Mouse (Mus musculus) limb, embryonic 12.5 days (tissue): Measurements from ENCODE around the gene Kcnc1. TPM values are rescaled to one million over a fixed set of nuclear protein-coding genes. Genes with fewer than 3 reads are reported as not detected.

Experiments
- ATAC-seq: fragments of 200-750 bp; cut with Nextera tagmentation; 2 replicates; pipeline ENCODE4 v1.8.0; 2017; ENCODE audit warnings: low read depth, moderate TSS enrichment; ENCODE audit not compliant: insufficient number of reproducible peaks, insufficient read depth, low FRiP score, low TSS enrichment
- H3K27ac ChIP-seq: fragments of 300-500 bp; sonication (generic); 2 replicates; pipeline ENCODE4 v1.5.1; 2016; ENCODE audit warnings: mild to moderate bottlenecking, moderate library complexity
- H3K27me3 ChIP-seq: fragments of 300-500 bp; sonication (generic); 2 replicates; pipeline ENCODE4 v1.6.1; 2016; ENCODE audit warnings: mild to moderate bottlenecking, moderate library complexity
- H3K36me3 ChIP-seq: fragments of 300-500 bp; sonication (generic); 2 replicates; pipeline ENCODE4 v1.6.1; 2016; ENCODE audit warnings: mild to moderate bottlenecking, moderate library complexity
- H3K4me1 ChIP-seq: fragments of 300-500 bp; sonication (generic); replicated peaks from 2 replicates; pipeline ENCODE4 v1.6.1; 2016
- H3K4me2 ChIP-seq: fragments of 300-500 bp; sonication (generic); 2 replicates; pipeline ENCODE4 v1.6.1; 2016; ENCODE audit warnings: mild to moderate bottlenecking, moderate library complexity
- H3K4me3 ChIP-seq: fragments of 300-500 bp; sonication (generic); replicated peaks from 2 replicates; pipeline ENCODE4 v1.5.1; 2016; ENCODE audit warnings: mild to moderate bottlenecking
- H3K9ac ChIP-seq: fragments of 300-500 bp; sonication (generic); replicated peaks from 2 replicates; pipeline ENCODE4 v1.6.1; 2016; ENCODE audit warnings: mild to moderate bottlenecking, moderate library complexity
- H3K9me3 ChIP-seq: fragments of 300-500 bp; sonication (generic); 2 replicates; pipeline ENCODE4 v1.6.1; 2016; ENCODE audit warnings: mild to moderate bottlenecking, moderate library complexity
- WGBS: fragments of 180-500 bp; shearing (Covaris S2); methylation state at CpG from one replicate; pipeline ENCODE4 v1.1.7; 2016; 5-methylcytosine and 5-hydroxymethylcytosine counted together
- polyA plus RNA-seq: library from polyadenylated mRNA; unstranded; fragments of >200 nt; fragmentation: Nextera tagmentation; extraction: Ambion mirVana; gene quantifications from 2 replicates; pipeline ENCODE4 v1.2.1, GENCODE M21; 2016

Gene Kcnc1
- polyA plus RNA-seq, 1 experiment from 2014 or later, result 0.14 TPM

- H3K4me3 ChIP-seq, result no peak overlapping the region
- H3K9me3 ChIP-seq, result peaks cover 8% of the 10 kb centered on the region
- H3K4me2 ChIP-seq, result no peak overlapping the region
- H3K9ac ChIP-seq, result no peak overlapping the region
- peaks cover 4% of the 10 kb centered on the region; the same call in 1 of the 2 replicates for H3K4me1 ChIP-seq
- no peaks in the 10 kb centered on the region for H3K36me3 ChIP-seq
- whole genome bisulfite sequencing, result 28% methylated on average over 10 of the region's 10 CpGs
- no peak for ATAC-seq
- 0 out of 2 replicates have a peak, but pooled peaks cover 2% of the 10 kb centered on the region for H3K27me3 ChIP-seq
- H3K27ac ChIP-seq, result no peak overlapping the region
Measured at GRCm38 (mm10) chr7:46453930-46454679, 57.8 kb downstream of the Kcnc1 start.

GRCm38 (mm10) chr7:46457889-46458288 is 61.6 kb downstream of the Kcnc1 start:
- peaks cover 4% of the 10 kb centered on the region; the same call in 1 of the 2 replicates for H3K4me1 ChIP-seq
- ATAC-seq, result no peak
- 80% methylated on average over 3 of the region's 3 CpGs for WGBS
- no peak overlapping the region for H3K4me3 ChIP-seq
- H3K27ac ChIP-seq, result no peak overlapping the region
- H3K9me3 ChIP-seq, result peaks cover 8% of the 10 kb centered on the region
- no peak overlapping the region for H3K9ac ChIP-seq
- H3K36me3 ChIP-seq, result no peaks in the 10 kb centered on the region
- no peak overlapping the region for H3K4me2 ChIP-seq
- H3K27me3 ChIP-seq, result 0 out of 2 replicates have a peak, but pooled peaks cover 2% of the 10 kb centered on the region

GRCm38 (mm10) chr7:46459200-46459599 is 62.9 kb downstream of the Kcnc1 start:
- no peaks in the 10 kb centered on the region; the same call in 1 of the 2 replicates for H3K4me1 ChIP-seq

GRCm38 (mm10) chr7:46459605-46460245 is 63.4 kb downstream of the Kcnc1 start:
- no peaks in the 10 kb centered on the region for H3K27me3 ChIP-seq
- WGBS, result 80% methylated on average over 9 of the region's 9 CpGs
- peaks cover 8% of the 10 kb centered on the region for H3K9me3 ChIP-seq
- H3K27ac ChIP-seq, result no peak overlapping the region
- no peaks in the 10 kb centered on the region for H3K36me3 ChIP-seq
- H3K9ac ChIP-seq, result no peak overlapping the region
- no peaks in the 10 kb centered on the region for H3K4me1 ChIP-seq
- H3K4me2 ChIP-seq, result no peak overlapping the region
- no peak for ATAC-seq
- H3K4me3 ChIP-seq, result no peak overlapping the region

More at GRCm38 (mm10) chr7:46459200-46459599, 62.9 kb downstream of the Kcnc1 start:
- no peak overlapping the region for H3K9ac ChIP-seq
- H3K4me2 ChIP-seq, result no peak overlapping the region
- WGBS, result 89% methylated on average over 2 of the region's 2 CpGs
- no peak overlapping the region for H3K27ac ChIP-seq
- no peak for ATAC-seq
- H3K36me3 ChIP-seq, result no peaks in the 10 kb centered on the region
- H3K4me3 ChIP-seq, result no peak overlapping the region
- 0 out of 2 replicates have a peak, but pooled peaks cover 2% of the 10 kb centered on the region for H3K27me3 ChIP-seq
- peaks cover 8% of the 10 kb centered on the region for H3K9me3 ChIP-seq

GRCm38 (mm10) chr7:46462287-46462686 is 66.0 kb downstream of the Kcnc1 start:
- H3K4me1 ChIP-seq, result no peaks in the 10 kb centered on the region
- no peak for ATAC-seq
- no peak overlapping the region for H3K9ac ChIP-seq

DNA sequence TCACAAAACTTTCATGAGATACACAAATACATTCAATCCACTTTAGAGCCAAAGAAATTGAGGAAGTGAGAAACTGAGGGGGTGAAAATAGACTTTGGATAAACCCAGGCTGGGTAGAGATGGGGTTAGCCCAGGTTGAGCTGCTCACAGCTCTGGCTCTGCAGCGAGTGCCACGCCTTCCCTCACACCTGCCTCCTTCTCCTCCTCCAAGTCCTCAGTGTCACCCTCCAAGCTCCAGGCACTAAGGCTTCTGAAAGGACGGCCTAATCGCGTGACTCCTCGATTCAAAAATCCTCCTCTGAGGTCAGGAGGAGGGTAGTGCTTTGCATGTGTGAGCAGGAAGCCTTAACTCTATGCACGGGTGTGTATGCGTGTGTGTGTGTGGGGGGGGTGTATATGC is 66.8 kb downstream of the Kcnc1 start:
- 72% methylated on average over 8 of the region's 8 CpGs for WGBS
- ATAC-seq, result no peak
- Histone ChIP-seq H3K27ac (no peak overlapping the region), H3K36me3 (no peaks in the 10 kb centered on the region), H3K27me3 (no peaks in the 10 kb centered on the region), H3K4me2 (no peak overlapping the region), H3K9ac (no peak overlapping the region), H3K4me3 (no peak overlapping the region), H3K4me1 (no peaks in the 10 kb centered on the region), H3K9me3 (no peaks in the 10 kb centered on the region)

More at GRCm38 (mm10) chr7:46462287-46462686, 66.0 kb downstream of the Kcnc1 start:
- H3K27me3 ChIP-seq, result no peaks in the 10 kb centered on the region
- no peak overlapping the region for H3K4me2 ChIP-seq
- H3K4me3 ChIP-seq, result no peak overlapping the region
- no peaks in the 10 kb centered on the region for H3K36me3 ChIP-seq
- no peak overlapping the region for H3K27ac ChIP-seq
- WGBS, result 66% methylated on average over 8 of the region's 8 CpGs
- no peaks in the 10 kb centered on the region for H3K9me3 ChIP-seq

GRCm38 (mm10) chr7:46466422-46466981 is 70.2 kb downstream of the Kcnc1 start:
- Histone ChIP-seq H3K27me3 (no peaks in the 10 kb centered on the region), H3K9me3 (no peaks in the 10 kb centered on the region), H3K4me3 (no peak overlapping the region), H3K4me2 (no peak overlapping the region), H3K27ac (no peak overlapping the region), H3K4me1 (no peaks in the 10 kb centered on the region), H3K36me3 (no peaks in the 10 kb centered on the region), H3K9ac (no peak overlapping the region)
- 79% methylated on average over 7 of the region's 7 CpGs for WGBS
- ATAC-seq, result no peak

GRCm38 (mm10) chr7:46469542-46469941 is 73.2 kb downstream of the Kcnc1 start:
- Histone ChIP-seq H3K9ac (no peak overlapping the region), H3K9me3 (no peaks in the 10 kb centered on the region), H3K4me1 (no peaks in the 10 kb centered on the region), H3K4me2 (no peak overlapping the region), H3K27me3 (no peaks in the 10 kb centered on the region), H3K27ac (no peak overlapping the region), H3K36me3 (no peaks in the 10 kb centered on the region), H3K4me3 (no peak overlapping the region)
- ATAC-seq, result no peak
- WGBS, result 86% methylated on average over 3 of the region's 3 CpGs

GRCm38 (mm10) chr7:46471054-46471737 is 74.9 kb downstream of the Kcnc1 start:
- ATAC-seq, result no peak
- no peak overlapping the region for H3K9ac ChIP-seq
- H3K4me3 ChIP-seq, result no peak overlapping the region
- no peak overlapping the region for H3K27ac ChIP-seq
- no peak overlapping the region for H3K4me2 ChIP-seq
- no peaks in the 10 kb centered on the region for H3K36me3 ChIP-seq
- H3K9me3 ChIP-seq, result no peaks in the 10 kb centered on the region
- H3K4me1 ChIP-seq, result no peaks in the 10 kb centered on the region
- 61% methylated on average over 7 of the region's 7 CpGs for WGBS
- no peaks in the 10 kb centered on the region for H3K27me3 ChIP-seq

DNA sequence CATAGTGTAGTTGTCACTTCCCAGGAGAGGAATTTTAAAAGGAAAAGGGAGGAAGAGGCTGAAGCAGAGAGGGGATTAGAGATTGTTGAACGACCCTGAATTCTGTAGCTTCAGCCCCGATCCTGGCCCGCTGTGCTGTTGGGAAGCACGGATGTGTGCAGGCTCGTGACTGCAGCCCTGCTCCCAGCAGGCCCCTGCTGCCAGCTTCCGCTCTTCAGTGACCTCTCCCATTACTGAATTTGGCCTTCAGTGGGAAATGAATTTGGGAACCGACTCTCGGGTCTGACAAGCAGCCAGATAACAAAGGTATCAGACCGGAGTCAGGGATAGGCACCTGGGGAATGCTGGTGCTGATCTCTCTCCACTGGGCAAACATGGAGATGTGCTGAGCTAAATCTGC is 76.8 kb downstream of the Kcnc1 start:
- Histone ChIP-seq H3K4me3 (no peak overlapping the region), H3K9ac (no peak overlapping the region), H3K4me2 (no peak overlapping the region), H3K27ac (no peak overlapping the region), H3K9me3 (no peaks in the 10 kb centered on the region), H3K27me3 (no peaks in the 10 kb centered on the region), H3K36me3 (no peaks in the 10 kb centered on the region), H3K4me1 (no peaks in the 10 kb centered on the region)
- WGBS, result 36% methylated on average over 9 of the region's 9 CpGs
- no peak for ATAC-seq

DNA sequence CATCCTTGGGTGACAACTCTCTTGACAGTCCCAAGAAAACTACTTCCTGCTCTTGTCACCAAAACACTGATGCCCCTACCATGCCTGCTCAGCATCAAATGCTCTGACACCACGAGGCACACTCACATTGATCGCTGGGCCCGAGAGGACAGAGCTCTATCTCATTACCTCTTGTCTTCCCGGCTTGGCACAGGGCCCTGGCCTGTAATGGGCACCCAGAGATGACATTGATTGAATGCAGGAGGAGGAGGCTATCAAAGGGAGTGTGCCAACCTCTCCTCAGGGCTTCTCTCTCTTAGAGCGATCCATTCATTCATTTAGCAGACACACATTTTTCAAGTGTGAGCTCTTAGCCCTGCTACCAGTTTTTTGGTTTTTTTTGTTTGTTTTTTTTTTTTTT is 79.2 kb downstream of the Kcnc1 start:
- Histone ChIP-seq H3K4me2 (no peak overlapping the region), H3K4me3 (no peak overlapping the region), H3K27me3 (no peaks in the 10 kb centered on the region), H3K27ac (no peak overlapping the region), H3K4me1 (no peaks in the 10 kb centered on the region), H3K9me3 (no peaks in the 10 kb centered on the region), H3K9ac (no peak overlapping the region), H3K36me3 (no peaks in the 10 kb centered on the region)
- no peak for ATAC-seq
- WGBS, result 89% methylated on average over 5 of the region's 5 CpGs
